Mouse (Mus musculus): ENCODE data around the gene Cd80. TPM values are rescaled to one million over a fixed set of nuclear protein-coding genes. Genes with fewer than 3 reads are reported as not detected.
A peak's percentile ranks its signal among the peaks of the same experiment; 100 is the strongest.

Gene Cd80
- polyA plus RNA-seq, 1 experiment from 2014 or later: 0.21 TPM

DNA sequence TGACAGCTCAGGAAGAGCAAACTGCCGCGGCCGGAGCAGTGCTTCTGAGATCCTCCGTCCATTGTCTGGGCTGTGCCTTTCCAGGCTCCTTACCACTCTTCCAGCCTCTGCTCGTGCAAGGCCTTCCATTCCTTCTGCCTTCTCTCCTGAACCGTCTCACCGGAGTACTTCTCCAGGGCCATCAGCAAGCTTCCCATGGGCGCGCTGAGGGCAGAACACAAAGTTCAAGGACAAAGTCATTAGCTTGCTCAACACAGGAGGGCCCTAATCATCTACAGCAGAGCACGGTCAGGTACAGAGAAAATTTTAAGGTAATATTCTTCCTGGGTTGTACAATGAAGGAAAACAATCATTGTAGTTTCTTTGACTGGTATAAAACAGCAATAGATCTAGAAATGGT lies 47.1 kb downstream of the Cd80 start:
- no peak overlapping the region for H3K27ac ChIP-seq (replicated peaks)
- H3K36me3 ChIP-seq: peaks cover 60% of the 10 kb centered on the region
- no peaks in the 10 kb centered on the region for H3K9me3 ChIP-seq (replicated peaks)
- WGBS: 92% methylated on average over 10 of the region's 10 CpGs
- no peak overlapping the region for H3K4me3 ChIP-seq (replicated peaks)
- H3K27me3 ChIP-seq: no peaks in the 10 kb centered on the region
- no peaks in the 10 kb centered on the region for H3K4me1 ChIP-seq
- no peak for ATAC-seq (ENCODE audit: insufficient number of reproducible peaks, low FRiP score, low TSS enrichment, low read depth)
- no peak overlapping the region for H3K4me2 ChIP-seq (replicated peaks)
- H3K9ac ChIP-seq: no peak overlapping the region

DNA sequence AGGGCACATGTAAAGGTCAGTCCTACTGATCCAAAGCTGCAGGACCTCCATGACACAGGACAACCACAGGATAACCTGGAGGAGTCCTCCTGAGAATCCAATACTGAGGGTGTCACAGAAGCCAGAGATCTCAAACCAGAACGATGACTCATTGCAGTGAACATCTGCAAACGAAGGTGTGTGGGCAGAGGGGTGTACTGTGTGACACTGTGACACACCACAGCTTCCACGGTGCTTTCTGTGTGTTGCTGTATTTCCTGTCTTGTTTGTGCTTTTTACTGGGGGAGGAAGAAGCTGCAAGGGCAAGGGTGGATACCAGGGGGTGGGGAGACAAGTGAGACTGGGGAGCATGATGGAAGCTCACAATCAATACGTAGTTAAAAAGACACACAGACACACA lies 48.2 kb downstream of the Cd80 start:
- WGBS: 90% methylated on average over 4 of the region's 4 CpGs
- Histone ChIP-seq H3K9ac (no peak overlapping the region), H3K4me3 (replicated peaks) (no peak overlapping the region), H3K36me3 (peaks cover 56% of the 10 kb centered on the region), H3K27me3 (no peaks in the 10 kb centered on the region), H3K9me3 (replicated peaks) (no peaks in the 10 kb centered on the region), H3K4me1 (no peaks in the 10 kb centered on the region), H3K4me2 (replicated peaks) (no peak overlapping the region), H3K27ac (replicated peaks) (no peak overlapping the region)
- no peak for ATAC-seq (ENCODE audit: insufficient number of reproducible peaks, low FRiP score, low TSS enrichment, low read depth)

DNA sequence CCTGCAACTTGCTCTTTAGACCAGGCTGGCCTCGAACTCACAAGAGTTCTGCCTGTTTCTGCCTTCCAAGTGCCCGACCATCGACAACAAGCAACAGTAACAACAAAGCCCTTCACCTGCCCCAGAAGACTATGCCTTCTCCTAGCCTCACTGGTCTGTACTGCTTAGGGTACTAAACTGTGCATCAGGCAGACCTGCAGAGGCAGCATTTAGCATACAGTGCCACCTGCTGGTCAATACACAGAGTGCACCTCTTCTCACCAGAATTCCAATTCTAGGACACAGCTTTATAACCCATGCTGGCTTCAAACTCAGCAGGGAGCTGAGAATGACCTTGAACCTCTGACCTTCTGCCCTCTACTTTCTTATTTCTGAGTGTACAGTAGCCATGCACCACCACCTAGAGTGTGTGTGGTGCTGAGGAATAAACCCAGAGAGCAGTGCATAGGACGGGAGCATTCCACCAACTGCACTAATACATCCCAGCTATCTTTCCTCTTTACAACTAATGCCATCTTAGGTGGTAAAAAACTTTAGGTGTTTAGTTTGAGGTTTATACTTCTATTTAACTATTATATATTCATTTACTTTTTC lies 50.8 kb downstream of the Cd80 start:
- Histone ChIP-seq H3K27me3 (no peaks in the 10 kb centered on the region), H3K9me3 (replicated peaks) (no peaks in the 10 kb centered on the region), H3K36me3 (peaks cover 46% of the 10 kb centered on the region), H3K4me3 (replicated peaks) (no peak overlapping the region), H3K4me2 (replicated peaks) (no peak overlapping the region), H3K27ac (replicated peaks) (no peak overlapping the region), H3K4me1 (no peaks in the 10 kb centered on the region), H3K9ac (no peak overlapping the region)
- 80% methylated on average over 4 of the region's 4 CpGs for WGBS
- peak; percentile 54; the same call in 1 of the 2 replicates for ATAC-seq (ENCODE audit: insufficient number of reproducible peaks, low FRiP score, low TSS enrichment, low read depth)

DNA sequence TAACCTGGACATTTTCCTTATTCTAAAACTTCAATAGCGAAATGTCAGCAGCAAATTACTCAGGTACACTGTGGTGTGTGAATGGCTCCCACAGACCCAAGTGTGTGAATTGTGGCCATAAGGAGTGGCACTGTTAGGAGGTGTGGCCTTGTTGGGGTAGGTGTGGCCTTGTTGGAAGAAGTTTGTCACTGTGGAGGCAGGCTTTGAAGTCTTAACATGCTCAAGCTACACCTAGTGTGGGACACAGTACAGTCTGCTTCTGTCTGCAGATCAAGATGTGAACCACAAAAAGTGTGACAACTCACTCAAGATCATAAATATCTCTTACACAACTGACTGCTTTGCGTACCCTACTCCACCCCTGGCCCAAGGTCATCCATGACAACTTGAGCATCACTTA lies 55.5 kb downstream of the Cd80 start:
- Histone ChIP-seq H3K9ac (no peak overlapping the region), H3K27ac (replicated peaks) (no peak overlapping the region), H3K36me3 (peaks cover 37% of the 10 kb centered on the region), H3K27me3 (no peaks in the 10 kb centered on the region), H3K9me3 (replicated peaks) (no peaks in the 10 kb centered on the region), H3K4me1 (no peaks in the 10 kb centered on the region), H3K4me3 (replicated peaks) (no peak overlapping the region), H3K4me2 (replicated peaks) (no peak overlapping the region)
- 94% methylated on average over 2 of the region's 2 CpGs for WGBS
- no peak for ATAC-seq (ENCODE audit: insufficient number of reproducible peaks, low FRiP score, low TSS enrichment, low read depth)

DNA sequence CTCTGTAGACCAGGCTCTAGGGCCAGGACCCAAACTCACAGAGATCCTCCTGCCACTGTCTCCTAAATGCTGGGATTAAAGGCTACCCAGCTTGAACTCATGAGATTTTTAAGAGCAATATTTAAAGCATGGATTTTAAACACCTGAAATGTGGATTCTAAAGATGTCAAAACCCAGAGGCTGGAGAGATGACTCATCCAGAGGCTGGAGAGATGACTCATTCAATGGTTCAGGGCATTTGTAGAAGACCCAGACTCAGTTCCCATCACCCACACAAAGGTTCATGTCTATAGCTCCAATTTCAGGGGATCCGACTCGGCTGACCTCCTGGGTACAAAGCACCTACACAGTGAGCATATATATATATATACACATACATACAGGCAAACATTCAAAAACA lies 63.8 kb downstream of the Cd80 start:
- Histone ChIP-seq H3K9me3 (replicated peaks) (no peaks in the 10 kb centered on the region), H3K27ac (replicated peaks) (no peak overlapping the region), H3K9ac (no peak overlapping the region), H3K36me3 (peaks cover 18% of the 10 kb centered on the region), H3K4me2 (replicated peaks) (no peak overlapping the region), H3K4me3 (replicated peaks) (no peak overlapping the region), H3K27me3 (no peaks in the 10 kb centered on the region), H3K4me1 (peaks cover 11% of the 10 kb centered on the region)
- no peak for ATAC-seq (ENCODE audit: insufficient number of reproducible peaks, low FRiP score, low TSS enrichment, low read depth)
- WGBS: 94% methylated on average over 2 of the region's 2 CpGs

DNA sequence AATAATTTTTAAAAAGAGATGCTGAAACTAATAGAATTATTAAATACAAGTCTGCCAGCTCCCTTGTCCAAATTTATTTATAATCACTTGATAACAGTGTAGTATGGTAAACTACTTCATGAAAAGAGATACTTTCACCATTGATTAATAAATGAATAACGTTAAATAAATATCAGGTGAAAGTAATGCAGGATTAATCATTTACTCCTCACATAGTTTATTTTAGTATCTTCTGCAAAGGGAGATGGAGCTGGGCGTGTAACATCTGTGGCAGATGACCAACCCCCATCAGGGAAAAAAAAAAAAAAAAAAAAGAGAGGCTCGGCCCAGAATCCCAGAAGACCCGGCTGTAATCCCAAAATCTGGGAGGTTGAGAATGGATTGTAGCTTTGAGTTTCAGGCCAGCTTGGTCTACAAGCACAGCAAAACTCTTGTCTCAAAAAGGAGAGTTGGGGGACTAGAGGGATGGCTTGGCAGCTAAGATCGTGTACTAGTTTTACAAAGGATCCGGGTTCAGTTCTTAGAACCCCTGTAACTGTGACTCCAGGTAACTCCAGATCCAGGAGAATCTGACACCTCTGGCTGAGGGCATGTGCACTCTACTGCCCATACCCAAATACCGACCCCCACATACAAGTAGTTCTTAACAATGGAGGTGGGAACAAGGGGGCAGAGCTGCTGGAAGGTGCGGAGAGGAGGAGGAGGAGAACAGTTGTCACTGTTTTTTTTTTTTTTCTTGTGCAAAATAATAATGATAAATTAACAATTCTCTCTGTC lies 66.0 kb downstream of the Cd80 start:
- Histone ChIP-seq H3K4me3 (replicated peaks) (peak overlapping the region; percentile 83), H3K4me2 (replicated peaks) (peak overlapping the region; percentile 51), H3K36me3 (peaks cover 30% of the 10 kb centered on the region), H3K27me3 (no peaks in the 10 kb centered on the region), H3K27ac (replicated peaks) (no peak overlapping the region), H3K9ac (no peak overlapping the region; the same call in 1 of the 2 replicates), H3K4me1 (peaks cover 11% of the 10 kb centered on the region), H3K9me3 (replicated peaks) (no peaks in the 10 kb centered on the region)
- WGBS: 37% methylated on average over 8 of the region's 8 CpGs
- ATAC-seq (ENCODE audit: insufficient number of reproducible peaks, low FRiP score, low TSS enrichment, low read depth): no peak

DNA sequence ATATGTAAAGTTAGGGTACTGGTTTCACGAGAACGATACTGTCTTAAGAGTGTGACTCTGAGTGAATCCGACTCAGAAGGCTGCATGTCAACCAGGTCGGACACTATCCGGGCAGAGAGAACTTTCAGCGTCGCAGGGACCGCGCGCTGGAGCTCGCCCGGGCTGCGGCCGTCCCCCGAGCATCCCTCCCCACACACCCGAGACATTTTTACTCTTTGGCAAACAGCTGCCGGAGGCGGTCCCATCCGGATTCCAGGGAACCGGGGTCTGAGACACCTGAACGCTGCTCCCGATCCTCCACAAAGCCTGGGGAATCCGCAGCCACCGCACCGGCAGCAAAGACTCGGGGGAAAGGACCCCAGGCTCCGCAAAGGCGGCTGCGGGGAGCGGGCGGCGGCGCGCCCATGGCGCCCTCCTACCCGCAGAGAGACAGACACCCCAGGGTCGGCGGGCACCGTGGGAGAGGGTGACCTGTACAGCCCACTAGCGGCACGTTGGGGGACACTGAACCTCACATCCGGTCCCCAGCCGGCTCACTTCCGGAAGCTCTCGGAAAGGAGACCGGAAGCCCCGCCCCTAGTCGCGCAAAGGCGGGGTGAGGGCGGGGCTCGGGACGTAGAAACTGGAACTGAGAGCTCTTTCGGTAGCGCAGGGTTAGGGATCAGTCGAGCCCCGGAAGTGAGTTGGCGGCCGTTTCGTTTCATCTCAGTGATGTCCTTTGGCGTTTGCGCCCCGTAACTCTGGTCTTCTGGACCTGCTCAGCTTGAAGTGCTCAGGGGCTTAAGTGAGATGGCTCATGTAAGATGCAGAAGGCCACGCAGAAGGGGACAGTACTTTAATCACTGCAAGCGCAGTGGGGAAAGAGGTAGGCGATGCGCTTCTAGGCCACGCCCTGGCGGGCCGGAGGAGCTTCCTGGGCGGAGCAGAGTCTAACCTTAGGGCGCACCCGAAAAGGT lies 67.0 kb downstream of the Cd80 start, which contains the start of gene Timmdc1:
TSS of gene Timmdc1 (minus strand) at position 535 of the 956 bp plus-strand sequence.
- Histone ChIP-seq H3K4me3 (replicated peaks) (peak within 1 kb of the TSS; percentile 83), H3K27ac (replicated peaks) (peak within 1 kb of the TSS; percentile 98), H3K36me3 (peaks cover 36% of the 10 kb centered on the region), H3K9me3 (replicated peaks) (no peaks in the 10 kb centered on the region), H3K4me2 (replicated peaks) (peak within 1 kb of the TSS; percentile 51), H3K4me1 (peaks cover 11% of the 10 kb centered on the region), H3K27me3 (no peaks in the 10 kb centered on the region), H3K9ac (peak within 1 kb of the TSS; percentile 96)
- ATAC-seq (ENCODE audit: insufficient number of reproducible peaks, low FRiP score, low TSS enrichment, low read depth): peak; percentile 96
- WGBS: under 1% methylated on average over 72 of the region's 73 CpGs

DNA sequence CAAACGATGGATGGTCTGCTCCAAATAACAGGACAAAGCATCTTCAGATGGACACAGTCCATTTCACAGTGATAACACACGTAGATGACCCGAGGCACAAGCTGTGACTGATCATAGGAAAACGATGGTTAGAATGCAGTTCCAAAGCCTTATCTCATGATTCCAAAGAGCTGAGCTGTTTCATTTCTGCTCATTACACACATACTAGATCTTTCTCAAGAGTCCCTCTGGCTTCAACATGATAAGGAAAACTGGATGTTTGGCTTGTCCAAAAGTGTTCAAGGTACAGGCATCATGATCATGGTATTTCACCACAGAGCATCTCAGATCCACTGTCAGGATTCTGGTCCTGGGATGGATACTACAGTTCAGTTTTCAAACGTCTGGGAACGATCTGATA lies 70.9 kb downstream of the Cd80 start:
- WGBS: 81% methylated on average over 6 of the region's 6 CpGs
- no peak overlapping the region for H3K27ac ChIP-seq (replicated peaks)
- no peak overlapping the region for H3K4me3 ChIP-seq (replicated peaks)
- no peak overlapping the region for H3K4me2 ChIP-seq (replicated peaks)
- peaks cover 11% of the 10 kb centered on the region for H3K4me1 ChIP-seq
- no peak overlapping the region for H3K9ac ChIP-seq
- no peak for ATAC-seq (ENCODE audit: insufficient number of reproducible peaks, low FRiP score, low TSS enrichment, low read depth)
- H3K9me3 ChIP-seq (replicated peaks): no peaks in the 10 kb centered on the region
- H3K27me3 ChIP-seq: no peaks in the 10 kb centered on the region
- peaks cover 59% of the 10 kb centered on the region for H3K36me3 ChIP-seq

DNA sequence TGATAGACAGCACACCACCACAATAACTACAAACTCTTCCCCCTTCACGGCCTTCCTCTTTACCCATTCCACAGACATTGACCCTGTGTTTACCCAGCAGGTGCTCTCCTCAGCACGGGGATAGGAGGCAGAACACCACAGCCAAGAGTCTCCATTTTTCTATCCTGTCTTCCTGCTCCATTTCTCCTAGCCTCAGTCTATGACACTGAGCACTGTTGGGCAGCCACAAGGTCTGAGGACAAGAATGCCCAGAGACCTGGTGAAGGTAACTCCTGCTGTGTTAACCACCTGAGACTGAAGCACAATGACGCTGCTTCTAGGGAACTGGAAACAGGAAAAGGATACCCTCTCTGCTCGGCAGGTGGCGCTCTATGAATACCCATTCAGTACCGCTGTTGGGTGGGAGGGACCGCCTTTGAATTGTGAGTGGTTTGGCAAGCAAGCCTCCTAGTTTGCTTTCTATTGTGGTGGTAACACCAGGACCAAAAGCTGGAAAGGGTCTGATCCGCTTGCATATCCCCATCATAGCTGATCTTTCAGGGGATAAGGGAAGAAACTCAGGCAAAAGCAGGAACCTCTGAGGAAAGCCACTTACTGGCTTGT lies 81.3 kb downstream of the Cd80 start:
- Histone ChIP-seq H3K27ac (replicated peaks) (no peak overlapping the region), H3K4me2 (replicated peaks) (no peak overlapping the region), H3K27me3 (no peaks in the 10 kb centered on the region), H3K4me3 (replicated peaks) (no peak overlapping the region), H3K9ac (no peak overlapping the region), H3K4me1 (no peaks in the 10 kb centered on the region), H3K36me3 (peaks cover 60% of the 10 kb centered on the region), H3K9me3 (replicated peaks) (no peaks in the 10 kb centered on the region)
- no peak for ATAC-seq (ENCODE audit: insufficient number of reproducible peaks, low FRiP score, low TSS enrichment, low read depth)
- 45% methylated on average over 8 of the region's 8 CpGs for WGBS

DNA sequence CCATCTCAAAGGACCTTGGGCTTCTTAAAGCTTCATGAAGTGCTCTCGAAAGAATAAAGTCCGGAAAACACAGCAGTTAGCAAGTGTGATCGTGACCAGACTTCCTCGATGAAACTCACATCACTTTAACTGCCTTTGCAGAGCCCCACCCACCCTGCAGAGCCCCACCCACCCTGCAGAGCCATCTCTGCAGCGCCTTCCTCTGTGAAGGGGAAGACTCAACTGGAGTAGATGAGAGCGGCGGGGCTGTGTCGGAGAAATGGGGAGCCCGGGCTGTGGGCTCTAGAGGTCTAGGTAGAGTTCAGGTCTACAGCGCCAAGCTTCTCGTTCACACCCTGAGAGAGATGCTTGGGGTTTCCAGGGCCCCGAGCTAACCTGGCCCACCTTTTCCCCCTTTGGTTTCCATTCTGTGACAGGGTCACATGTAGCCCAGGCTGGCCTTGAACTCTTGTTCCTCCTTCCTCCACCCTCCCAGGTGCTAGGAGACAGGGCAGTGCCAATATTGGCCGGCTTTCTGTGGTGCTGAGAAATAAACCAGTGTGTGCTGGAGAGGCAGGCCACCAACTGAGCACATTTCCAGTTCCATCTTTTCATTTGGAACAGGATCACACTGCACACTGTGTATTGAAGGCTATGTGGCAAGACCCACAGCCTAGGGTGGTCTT lies 83.5 kb downstream of the Cd80 start:
- 88% methylated on average over 13 of the region's 13 CpGs for WGBS
- no peaks in the 10 kb centered on the region for H3K4me1 ChIP-seq
- H3K27me3 ChIP-seq: no peaks in the 10 kb centered on the region
- no peak overlapping the region for H3K4me2 ChIP-seq (replicated peaks)
- H3K27ac ChIP-seq (replicated peaks): no peak overlapping the region
- no peak overlapping the region for H3K9ac ChIP-seq
- no peak overlapping the region for H3K4me3 ChIP-seq (replicated peaks)
- ATAC-seq (ENCODE audit: insufficient number of reproducible peaks, low FRiP score, low TSS enrichment, low read depth): no peak
- H3K36me3 ChIP-seq: peaks cover 64% of the 10 kb centered on the region
- no peaks in the 10 kb centered on the region for H3K9me3 ChIP-seq (replicated peaks)
